Mouse (Mus musculus): ENCODE measurements around the gene Wdr75.

Gene Wdr75

DNA sequence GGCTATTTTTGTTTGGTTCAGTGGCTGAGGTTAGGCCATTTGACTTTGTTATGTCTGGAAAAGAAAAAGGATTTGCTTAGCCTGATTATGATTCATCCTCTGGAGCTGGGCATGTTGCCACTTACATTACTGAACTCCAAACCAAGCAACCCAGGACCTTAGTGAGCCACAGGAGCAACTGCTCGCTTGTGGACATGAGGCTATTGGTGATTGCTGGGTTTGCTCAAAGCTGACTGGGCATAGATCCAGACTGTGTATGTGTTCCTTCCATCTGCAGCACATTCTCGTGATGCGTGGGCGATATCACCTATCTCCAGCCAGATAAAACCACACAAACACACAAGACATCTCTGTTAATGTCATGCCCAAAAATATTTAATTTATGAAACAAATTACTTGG, 42.8 kb downstream of the Wdr75 start:
- no peak for DNase-seq (ENCODE audit: low spot score in 2 of 2)

DNA sequence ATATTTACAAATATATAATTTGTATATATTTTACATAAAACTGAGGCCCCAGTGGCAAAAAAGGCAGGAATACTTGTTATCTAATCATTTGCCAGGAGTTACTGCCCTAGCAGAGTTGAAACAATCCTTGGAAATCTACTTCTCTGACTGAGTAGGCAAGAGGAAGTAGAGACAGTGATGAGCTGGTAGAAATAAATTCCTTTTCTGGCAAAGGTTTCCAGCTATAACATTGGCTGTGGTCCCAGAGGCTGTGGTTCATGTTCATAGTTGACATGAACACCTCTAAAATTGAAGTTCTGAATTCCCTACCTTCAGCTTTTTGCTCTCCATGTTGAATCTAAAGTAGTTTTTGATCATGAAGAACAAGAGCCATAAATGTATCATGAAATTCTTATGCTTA, 43.3 kb downstream of the Wdr75 start:
- DNase-seq (ENCODE audit: low spot score in 2 of 2) = no peak

DNA sequence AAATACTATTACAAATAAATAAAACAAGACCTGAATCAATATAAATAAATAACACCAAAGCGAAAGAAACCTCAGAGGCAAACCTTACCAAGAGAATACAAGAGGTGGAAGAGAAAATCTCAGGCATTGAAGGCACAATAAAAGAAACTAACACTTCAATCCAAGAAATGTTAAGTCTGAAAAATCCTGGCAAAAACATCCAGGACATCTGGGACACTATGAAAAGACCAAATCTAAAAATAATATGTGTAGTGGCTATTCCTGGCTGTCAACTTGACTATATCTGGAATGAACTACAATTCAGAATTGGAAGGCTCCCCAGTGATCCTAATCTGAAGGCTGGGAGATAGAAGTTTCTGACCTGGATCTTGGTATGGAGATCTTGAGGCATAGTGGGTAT, 50.5 kb downstream of the Wdr75 start:
- no peak for DNase-seq (ENCODE audit: low spot score in 2 of 2)

DNA sequence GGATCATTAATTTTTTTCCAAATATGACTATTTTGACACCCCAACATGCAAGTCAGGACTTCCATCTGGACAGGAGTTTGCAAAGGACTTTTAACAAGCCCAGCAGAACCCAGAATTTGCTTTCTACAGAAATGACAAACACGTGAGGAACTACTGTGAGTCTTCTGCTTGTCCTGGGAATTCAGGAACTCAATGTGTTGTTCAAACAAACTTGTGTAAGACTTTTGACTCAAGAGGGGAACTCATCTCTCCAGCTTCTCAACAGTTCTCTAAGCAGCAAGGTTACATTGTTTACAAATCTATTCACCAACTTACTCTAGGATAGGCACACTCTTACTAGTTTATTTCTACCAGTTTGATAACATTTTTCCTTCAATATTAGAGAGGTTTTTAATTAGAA, 63.1 kb downstream of the Wdr75 start:
- no peak for DNase-seq (ENCODE audit: low spot score in 2 of 2)

DNA sequence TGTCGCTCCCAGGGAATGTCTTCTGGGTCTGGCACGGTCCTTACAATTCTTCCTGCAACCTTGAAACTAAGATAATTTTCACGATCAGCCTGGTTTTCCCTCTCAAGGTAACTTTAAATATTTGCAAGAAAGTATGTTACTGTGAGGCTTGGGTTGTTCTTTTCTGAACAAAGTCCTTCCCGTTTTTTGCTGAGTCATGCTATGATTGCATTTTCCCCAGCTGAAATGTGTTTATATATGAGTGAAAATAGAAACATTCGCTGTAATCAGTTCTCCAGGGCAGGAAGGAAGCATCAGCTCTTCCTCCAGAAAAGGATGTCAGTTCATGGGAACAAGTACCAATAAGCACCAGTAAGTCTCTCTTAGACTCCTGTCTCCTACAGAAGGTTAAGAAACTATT, 65.4 kb downstream of the Wdr75 start:
- DNase-seq (ENCODE audit: low spot score in 2 of 2) = no peak

DNA sequence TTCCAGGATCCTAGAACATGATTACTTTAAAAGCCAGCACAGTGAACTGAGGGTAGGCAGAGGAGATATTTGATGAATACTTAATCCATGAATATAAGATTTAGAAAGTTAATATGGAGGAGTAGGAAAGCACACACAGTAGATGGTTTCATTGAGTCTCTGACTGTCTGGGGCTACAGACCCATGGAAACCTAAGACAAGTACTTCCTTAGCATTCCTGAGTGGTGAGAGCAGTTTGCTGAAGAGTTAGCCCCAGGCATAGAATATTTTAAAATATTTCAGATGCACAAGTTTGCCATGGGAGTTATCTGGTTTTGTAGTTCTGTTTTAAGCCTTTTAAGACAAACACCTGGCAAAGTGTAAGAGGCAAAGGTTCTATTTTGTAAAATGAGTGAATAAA, 66.2 kb downstream of the Wdr75 start:
- no peak for DNase-seq (ENCODE audit: low spot score in 2 of 2)

DNA sequence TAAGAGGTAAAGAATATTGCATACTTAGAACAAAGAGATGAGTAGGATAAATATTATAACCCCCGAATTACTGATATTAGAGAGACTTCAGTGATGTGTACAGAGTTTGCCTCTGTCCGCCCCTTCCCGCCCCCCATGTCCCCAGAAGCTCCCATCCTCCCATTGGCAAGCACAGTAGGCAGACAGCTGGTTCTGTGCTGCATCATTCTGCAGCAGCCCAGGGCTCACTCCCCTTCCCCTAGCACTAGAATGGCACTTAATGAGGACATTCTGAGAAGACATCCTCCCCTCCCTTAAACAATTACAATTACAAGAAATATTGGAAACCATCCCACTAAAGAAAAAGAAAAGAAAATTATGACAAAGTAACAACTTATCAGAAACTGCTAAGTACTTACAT, 68.7 kb downstream of the Wdr75 start:
- DNase-seq (ENCODE audit: low spot score in 2 of 2) = no peak

DNA sequence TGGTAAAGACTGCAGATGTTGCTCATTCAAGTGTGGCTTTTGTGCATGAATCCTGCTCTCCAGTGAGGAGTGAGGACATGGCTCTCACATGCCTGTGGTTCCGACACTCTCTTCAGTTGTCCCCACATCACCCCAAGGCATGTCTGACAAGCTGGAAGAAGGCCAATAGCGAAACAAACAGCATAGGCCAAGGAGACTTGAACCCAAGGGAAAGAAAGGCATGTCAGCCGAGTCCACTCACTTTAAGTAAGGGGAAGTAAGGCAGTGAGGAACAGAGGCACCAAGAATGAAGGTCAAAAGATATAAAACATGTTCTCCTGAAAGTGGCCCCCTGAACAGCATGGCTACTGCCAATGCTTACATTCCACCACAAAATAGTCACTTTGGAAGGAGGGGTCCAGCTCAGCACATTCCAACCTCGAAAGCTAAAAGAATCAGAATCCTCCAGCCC, 69.6 kb downstream of the Wdr75 start:
- no peak for DNase-seq (ENCODE audit: low spot score in 2 of 2)

DNA sequence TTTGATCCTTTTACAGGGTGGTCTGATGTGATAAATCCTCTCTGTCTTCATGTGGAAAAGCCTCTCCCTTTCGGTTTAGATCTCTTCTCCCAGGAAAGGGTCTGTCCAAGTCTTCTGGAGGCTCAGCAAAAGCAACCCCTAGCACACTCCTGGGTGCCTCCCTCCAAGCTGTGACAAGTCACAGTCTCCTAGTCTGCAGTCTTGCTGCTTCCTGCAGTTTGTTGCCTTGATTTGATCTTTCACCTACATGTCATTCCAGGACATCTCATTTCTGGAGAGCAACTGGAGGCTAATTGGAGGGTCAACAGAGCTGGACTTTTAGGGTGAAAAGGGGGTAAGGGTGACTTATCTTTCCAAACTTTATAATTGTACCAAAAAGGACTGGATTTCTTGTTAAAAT, 70.3 kb downstream of the Wdr75 start:
- DNase-seq (ENCODE audit: low spot score in 2 of 2) = no peak

DNA sequence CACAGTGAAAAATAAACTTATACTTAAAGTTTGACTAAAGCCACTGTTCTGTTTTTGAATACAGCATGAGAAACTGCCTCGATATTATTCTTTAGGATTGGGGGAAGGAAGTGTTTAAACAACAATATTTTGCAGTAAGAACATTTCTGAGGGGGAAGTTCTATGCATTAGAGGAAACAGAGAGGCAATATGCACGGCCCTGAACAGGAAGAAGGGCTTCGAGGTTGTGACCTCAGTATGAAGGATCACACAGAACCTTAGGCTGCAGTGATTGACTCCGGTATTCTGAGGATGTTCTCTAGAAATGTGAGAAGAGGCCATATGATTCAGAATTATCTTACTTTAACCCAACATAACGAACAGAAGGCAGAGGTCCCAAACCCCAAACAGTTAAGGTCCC, 70.8 kb downstream of the Wdr75 start:
- no peak for DNase-seq (ENCODE audit: low spot score in 2 of 2)

DNA sequence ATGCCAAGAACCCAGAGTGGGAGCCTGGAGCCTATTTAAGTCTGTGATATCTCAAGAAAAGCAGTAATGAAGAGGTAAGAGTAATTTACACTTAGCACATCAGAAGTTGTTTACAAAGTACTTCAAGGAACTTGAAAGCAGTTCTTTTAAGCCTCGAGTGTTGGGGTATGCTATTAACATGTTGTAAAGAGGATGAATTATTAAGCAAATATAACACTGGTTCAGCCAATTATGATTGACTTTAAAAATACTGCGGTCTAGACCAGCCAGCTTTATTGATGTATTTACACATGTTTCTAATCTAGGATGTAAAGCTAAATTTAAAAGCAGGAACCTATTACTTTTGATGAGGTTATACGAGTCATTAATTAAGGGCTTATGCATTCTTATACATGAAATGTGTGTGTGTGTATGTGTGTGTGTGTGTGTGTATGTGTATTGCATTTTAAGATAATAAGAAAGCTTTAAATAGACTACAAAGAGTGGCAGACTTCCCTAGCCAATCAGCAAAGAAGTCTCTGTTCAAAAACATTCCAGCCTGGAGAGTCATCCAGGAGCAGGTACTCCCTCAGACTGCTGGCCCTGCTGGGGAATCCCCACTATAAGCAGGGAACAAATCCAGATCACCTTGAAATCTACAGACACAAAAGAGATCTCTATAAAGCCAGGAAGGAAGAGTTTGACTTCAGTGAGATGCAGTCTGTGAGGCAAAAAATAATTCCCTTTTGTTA, 71.5 kb downstream of the Wdr75 start:
- DNase-seq (ENCODE audit: low spot score in 2 of 2) = no peak

DNA sequence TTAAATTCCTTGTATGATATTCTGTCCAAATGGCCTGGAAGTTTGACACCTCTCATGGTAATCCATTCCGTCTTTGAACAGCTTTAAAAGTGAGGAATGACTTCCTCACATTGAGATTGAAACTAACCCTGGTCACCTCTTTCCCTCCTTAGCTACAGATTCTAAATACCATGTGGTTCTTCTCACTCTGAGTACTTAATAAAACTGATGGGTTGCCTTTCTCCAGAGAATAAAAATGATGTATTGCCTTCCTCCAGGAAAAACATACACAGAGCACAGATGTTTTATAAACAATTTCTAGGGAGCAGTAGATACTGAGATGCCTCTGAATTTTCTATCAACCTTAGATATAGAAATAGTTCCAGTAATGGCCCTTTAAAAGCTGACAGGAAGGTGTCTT, 73.1 kb downstream of the Wdr75 start:
- DNase-seq (ENCODE audit: low spot score in 2 of 2) = no peak

DNA sequence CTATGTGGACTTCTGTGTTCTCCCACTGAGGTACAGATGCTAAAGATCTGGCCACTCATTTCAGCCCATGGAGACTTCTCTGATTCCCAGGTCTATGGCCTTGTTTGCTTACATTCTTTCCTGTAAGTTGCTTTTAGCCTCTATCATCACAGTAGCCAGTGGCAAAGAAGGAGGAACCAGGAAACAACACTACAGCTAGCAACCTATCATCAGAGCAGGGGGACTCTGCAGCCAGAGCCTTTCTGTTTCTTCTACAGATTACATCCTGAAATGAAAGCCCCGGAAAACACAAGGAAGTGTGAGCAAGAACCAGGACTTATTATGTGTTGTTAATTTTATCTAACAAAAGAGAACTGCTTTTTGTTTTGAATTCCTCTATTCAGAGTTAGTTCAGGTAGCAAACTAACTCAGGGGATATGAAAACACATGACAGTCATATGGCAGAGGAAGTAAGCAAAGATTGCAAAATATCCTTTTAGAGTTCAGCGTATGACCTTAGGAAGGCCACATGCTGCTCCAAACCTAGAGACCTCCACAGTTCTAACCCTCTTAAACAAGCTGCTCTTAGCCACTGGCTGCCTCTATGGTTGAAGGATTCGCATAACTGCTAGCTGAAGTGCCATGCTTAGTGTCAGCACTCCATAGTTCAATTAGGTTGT, 73.6 kb downstream of the Wdr75 start:
- DNase-seq (ENCODE audit: low spot score in 2 of 2) = no peak

Measured in thymus, postnatal 10 days (tissue).